Mouse (Mus musculus) erythroblast, adult 5-6 weeks (primary cell): ENCODE results near the gene 1700020D05Rik. TPM values are rescaled to one million over a fixed set of nuclear protein-coding genes. Genes with fewer than 3 reads are reported as not detected.
"Not testable (repeated sequence)": the region's sequence is repeated elsewhere in the genome, so short reads cannot be mapped to it uniquely, and the experiment has no call there.

Experiments used
- ATAC-seq: replicated peaks from 2 replicates; pipeline ENCODE4 v1.8.0; 2016; ENCODE audit warnings: moderate number of reproducible peaks, mild to moderate bottlenecking, moderate TSS enrichment, inconsistent platforms; ENCODE audit not compliant: poor library complexity, low FRiP score, severe bottlenecking
- total RNA-seq, 2 experiments: library from RNA; stranded (forward) in 1 of 2; stranded (reverse) in 1 of 2; fragments of 150-400 nt in 1 of 2; fragments of 200-764, 138-1000 nt in 1 of 2; gene quantifications; 2 replicates each; pipeline versions ENCODE4 v1.2.3 to v1.2.4; 2015 to 2017; ENCODE audit warnings: low replicate concordance in 2 of 2

1700020D05Rik gene
- total RNA-seq, 2 experiments from 2014 or later: 1.1 TPM; not detected in 1

GRCm38 (mm10) chr19:5496052-5496370 lies 7.6 kb downstream of the 1700020D05Rik start:
- ATAC-seq: no peak

GRCm38 (mm10) chr19:5495353-5496051 lies 8.1 kb downstream of the 1700020D05Rik start:
- no peak for ATAC-seq

GRCm38 (mm10) chr19:5494314-5494713 lies 9.3 kb downstream of the 1700020D05Rik start:
- no peak for ATAC-seq

- ATAC-seq: not testable (repeated sequence)
Measured at GRCm38 (mm10) chr19:5493301-5493721, 10.3 kb downstream of the 1700020D05Rik start.

- ATAC-seq: no peak
Measured at GRCm38 (mm10) chr19:5492641-5493040, 10.9 kb downstream of the 1700020D05Rik start.

- peak; percentile 51 for ATAC-seq
Measured at GRCm38 (mm10) chr19:5490898-5491708, 12.5 kb downstream of the 1700020D05Rik start.

- peak; percentile 56 for ATAC-seq
Measured at GRCm38 (mm10) chr19:5490313-5490897, 13.2 kb downstream of the 1700020D05Rik start, which contains the start of gene Cfl1. TSS of gene Cfl1 (plus strand) at chr19:5490455.

GRCm38 (mm10) chr19:5489721-5490120 lies 13.9 kb downstream of the 1700020D05Rik start:
- ATAC-seq: not testable (repeated sequence)

GRCm38 (mm10) chr19:5488878-5489571 lies 14.6 kb downstream of the 1700020D05Rik start:
- ATAC-seq: peak; percentile 70

GRCm38 (mm10) chr19:5487768-5488550 lies 15.6 kb downstream of the 1700020D05Rik start, which contains the start of gene Mus81:
TSS of gene Mus81 (minus strand) at chr19:5488402.
- peak; percentile 47 for ATAC-seq

- ATAC-seq: no peak
Measured at GRCm38 (mm10) chr19:5486771-5487170, 16.8 kb downstream of the 1700020D05Rik start.

GRCm38 (mm10) chr19:5486286-5486685 lies 17.3 kb downstream of the 1700020D05Rik start:
- no peak for ATAC-seq

GRCm38 (mm10) chr19:5485821-5486220 lies 17.8 kb downstream of the 1700020D05Rik start:
- ATAC-seq: no peak

GRCm38 (mm10) chr19:5485371-5485770 lies 18.2 kb downstream of the 1700020D05Rik start:
- ATAC-seq: no peak

GRCm38 (mm10) chr19:5484496-5484895 lies 19.1 kb downstream of the 1700020D05Rik start:
- ATAC-seq: no peak

- ATAC-seq: no peak
Measured at GRCm38 (mm10) chr19:5483386-5484359, 19.9 kb downstream of the 1700020D05Rik start.

GRCm38 (mm10) chr19:5481398-5481797 lies 22.2 kb downstream of the 1700020D05Rik start:
- no peak for ATAC-seq

- no peak for ATAC-seq
Measured at GRCm38 (mm10) chr19:5480016-5480415, 23.6 kb downstream of the 1700020D05Rik start.
